Mouse (Mus musculus): ENCODE results near the gene AC161166.1. TPM values are rescaled to one million over a fixed set of nuclear protein-coding genes. Genes with fewer than 3 reads are reported as not detected.
"Not testable (repeated sequence)": the region's sequence is repeated elsewhere in the genome, so short reads cannot be mapped to it uniquely, and the experiment has no call there.

AC161166.1 gene
- polyA plus RNA-seq, 1 experiment from 2014 or later, result 0.33 TPM

DNA sequence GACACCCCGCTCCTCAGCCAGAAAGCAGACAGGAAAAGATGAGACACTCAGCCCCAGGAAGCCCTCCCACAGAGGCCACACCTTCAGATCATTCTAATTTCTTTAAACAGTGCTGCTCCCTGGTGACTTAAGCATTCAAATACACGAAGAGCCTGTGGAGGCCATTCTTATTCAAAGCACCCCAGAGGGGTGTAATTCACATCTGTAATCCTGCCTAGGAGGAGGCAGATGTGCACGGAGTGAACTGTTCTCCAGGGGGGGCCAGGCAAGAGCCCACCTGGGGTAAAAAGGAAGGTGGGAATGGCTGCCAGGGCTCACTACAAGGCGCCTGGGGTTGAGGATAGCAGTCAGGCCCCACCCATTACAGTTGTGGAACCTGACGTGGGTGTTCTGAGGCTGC, 4.8 kb upstream of the AC161166.1 start:
- no peak for ATAC-seq (ENCODE audit: low read depth)
- Histone ChIP-seq H3K4me2 (ENCODE audit: low read depth, low read length) (no peak overlapping the region), H3K9ac (ENCODE audit: low read length) (no peak overlapping the region), H3K27ac (ENCODE audit: low read length) (no peak overlapping the region), H3K9me3 (ENCODE audit: control insufficient read depth, low read length) (no peaks in the 10 kb centered on the region), H3K27me3 (ENCODE audit: control insufficient read depth, insufficient read depth, low read depth, low read length) (no peaks in the 10 kb centered on the region), H3K36me3 (ENCODE audit: control insufficient read depth, insufficient read depth, low read length) (peaks cover 3% of the 10 kb centered on the region; the same call in 1 of the 2 replicates), H3K4me1 (replicated peaks; ENCODE audit: control insufficient read depth, insufficient read depth, low read length) (no peaks in the 10 kb centered on the region), H3K4me3 (ENCODE audit: low read length) (no peak overlapping the region)
- WGBS, result 53% methylated on average over 5 of the region's 5 CpGs

DNA sequence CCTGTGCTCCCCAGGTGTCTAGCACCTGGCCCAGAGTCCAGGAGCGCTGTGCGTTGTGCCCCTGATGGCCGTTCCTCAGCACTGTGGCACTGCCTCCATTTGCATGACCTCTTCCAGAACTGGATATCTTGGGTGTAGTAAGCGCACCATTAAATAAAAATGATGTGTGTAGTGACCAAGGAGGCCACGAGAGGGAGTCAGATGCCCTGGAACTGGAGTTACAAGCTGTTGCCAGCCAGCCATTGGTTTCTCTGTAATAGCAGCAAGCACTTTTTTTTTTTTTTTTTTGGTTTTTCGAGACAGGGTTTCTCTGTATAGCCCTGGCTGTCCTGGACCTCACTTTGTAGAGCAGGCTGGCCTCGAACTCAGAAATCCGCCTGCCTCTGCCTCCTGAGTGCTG, 4.1 kb upstream of the AC161166.1 start:
- H3K4me3 ChIP-seq (ENCODE audit: low read length); H3K9ac ChIP-seq (ENCODE audit: low read length); H3K4me2 ChIP-seq (ENCODE audit: low read depth, low read length); H3K27ac ChIP-seq (ENCODE audit: low read length); ATAC-seq (ENCODE audit: low read depth); H3K36me3 ChIP-seq (ENCODE audit: control insufficient read depth, insufficient read depth, low read length); H3K4me1 ChIP-seq (replicated peaks; ENCODE audit: control insufficient read depth, insufficient read depth, low read length); H3K27me3 ChIP-seq (ENCODE audit: control insufficient read depth, insufficient read depth, low read depth, low read length); H3K9me3 ChIP-seq (ENCODE audit: control insufficient read depth, low read length): not testable (repeated sequence)
- WGBS, result 76% methylated on average over 8 of the region's 8 CpGs

DNA sequence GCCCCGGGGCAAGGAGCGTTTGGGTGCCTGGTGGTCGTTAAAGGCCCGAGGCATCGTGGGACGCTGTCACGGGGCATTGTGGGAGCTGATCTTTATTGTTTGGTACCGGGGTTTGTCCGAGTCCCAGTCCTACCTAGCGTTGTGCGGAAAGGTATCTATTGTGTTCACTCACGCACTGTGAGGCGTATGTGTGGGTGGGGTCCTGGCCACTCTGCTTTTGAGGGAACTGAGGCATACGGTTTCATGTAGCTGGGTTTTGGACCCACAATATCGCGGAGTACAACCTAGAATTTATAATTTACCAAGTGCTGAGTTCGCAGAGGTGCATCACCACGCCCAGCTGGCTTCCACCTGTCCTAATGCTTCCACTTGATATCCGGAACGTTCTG, 4.5 kb downstream of the AC161166.1 start:
- no peaks in the 10 kb centered on the region for H3K9me3 ChIP-seq (ENCODE audit: control insufficient read depth, low read length)
- peak; percentile 11; the same call in 1 of the 2 replicates for ATAC-seq (ENCODE audit: low read depth)
- peak overlapping the region; percentile 99 for H3K27ac ChIP-seq (ENCODE audit: low read length)
- under 1% methylated on average over 20 of the region's 20 CpGs for WGBS
- peak overlapping the region; percentile 83 for H3K4me3 ChIP-seq (ENCODE audit: low read length)
- H3K4me1 ChIP-seq (replicated peaks; ENCODE audit: control insufficient read depth, insufficient read depth, low read length), result peaks cover 17% of the 10 kb centered on the region
- H3K36me3 ChIP-seq (ENCODE audit: control insufficient read depth, insufficient read depth, low read length), result no peaks in the 10 kb centered on the region
- peaks cover 6% of the 10 kb centered on the region for H3K27me3 ChIP-seq (ENCODE audit: control insufficient read depth, insufficient read depth, low read depth, low read length)
- H3K4me2 ChIP-seq (ENCODE audit: low read depth, low read length), result peak overlapping the region; percentile 68
- H3K9ac ChIP-seq (ENCODE audit: low read length), result peak overlapping the region; percentile 98

DNA sequence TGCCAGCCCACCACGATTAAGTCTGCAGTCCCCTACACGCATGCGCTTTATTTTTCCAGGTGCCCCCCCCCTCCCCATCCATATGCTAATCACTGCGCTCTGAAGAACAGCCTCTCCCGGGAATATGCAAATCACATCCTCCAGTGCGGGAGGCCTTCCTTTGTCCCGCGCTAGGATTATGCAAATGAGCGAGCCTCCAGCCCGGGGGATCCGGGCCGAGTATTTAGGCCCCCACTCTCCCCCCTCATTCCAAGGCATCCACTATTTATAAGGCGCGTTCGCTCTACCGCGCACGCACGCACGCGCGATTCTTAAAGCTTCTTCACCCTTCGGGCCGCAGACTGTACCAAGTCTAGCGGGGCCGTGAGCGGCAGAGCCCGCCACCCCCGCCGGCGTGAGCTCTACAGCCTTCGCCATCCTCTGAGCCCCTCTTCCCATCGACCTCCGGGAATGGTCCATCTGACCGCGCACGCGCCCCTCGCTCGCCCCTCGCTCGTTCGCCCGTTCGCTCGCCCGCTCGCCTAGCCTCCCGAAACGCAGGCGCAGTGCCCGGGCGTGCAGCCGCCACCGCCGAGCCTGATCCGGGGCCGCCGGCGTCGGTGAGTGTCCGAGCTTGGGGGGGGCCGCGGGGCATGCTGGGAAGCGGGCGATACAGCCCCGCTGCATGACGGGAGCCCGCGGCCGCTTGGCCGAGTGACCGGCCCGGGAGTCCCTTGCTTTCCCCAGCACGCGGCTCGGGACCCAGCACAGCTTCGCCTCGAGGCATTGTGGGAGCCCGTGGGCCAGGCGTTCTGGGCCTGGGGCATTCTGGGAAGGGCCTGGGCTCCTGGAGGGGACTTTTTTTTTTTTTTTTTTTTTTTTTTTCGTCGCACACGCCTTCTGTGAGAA, 5.2 kb downstream of the AC161166.1 start, which contains the start of gene Zfp428:
Gene Zfp428, plus strand, starts transcription at position 169 of the 888 bp plus-strand sequence.
- Histone ChIP-seq H3K4me2 (ENCODE audit: low read depth, low read length) (peak within 1 kb of the TSS; percentile 68), H3K36me3 (ENCODE audit: control insufficient read depth, insufficient read depth, low read length) (no peaks in the 10 kb centered on the region), H3K9ac (ENCODE audit: low read length) (peak within 1 kb of the TSS; percentile 98), H3K4me1 (replicated peaks; ENCODE audit: control insufficient read depth, insufficient read depth, low read length) (peaks cover 17% of the 10 kb centered on the region), H3K9me3 (ENCODE audit: control insufficient read depth, low read length) (no peaks in the 10 kb centered on the region), H3K27me3 (ENCODE audit: control insufficient read depth, insufficient read depth, low read depth, low read length) (peaks cover 12% of the 10 kb centered on the region), H3K4me3 (ENCODE audit: low read length) (peak within 1 kb of the TSS; percentile 83), H3K27ac (ENCODE audit: low read length) (peak within 1 kb of the TSS; percentile 99)
- under 1% methylated on average over 75 of the region's 84 CpGs for WGBS
- ATAC-seq (ENCODE audit: low read depth), result peak; percentile 91

DNA sequence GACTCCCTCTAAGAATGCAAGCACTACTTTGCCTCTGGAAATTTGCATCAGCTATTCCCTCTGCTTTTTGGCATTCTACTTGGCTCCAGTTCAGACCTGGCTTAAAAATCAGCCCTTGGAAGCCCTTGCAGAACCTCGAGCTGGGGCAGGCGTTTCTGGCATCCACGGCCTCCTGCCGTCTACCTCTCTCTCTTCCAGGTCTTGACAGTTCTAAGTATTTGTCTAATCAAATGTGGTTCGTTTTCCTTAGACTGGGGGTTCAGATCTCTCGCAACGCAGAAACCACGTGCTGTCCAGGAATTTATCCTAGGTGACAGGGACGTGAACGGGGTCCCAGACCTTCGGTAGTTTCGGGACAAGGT, 5.8 kb downstream of the AC161166.1 start:
- peak; percentile 10; the same call in 1 of the 2 replicates for ATAC-seq (ENCODE audit: low read depth)
- Histone ChIP-seq H3K4me1 (replicated peaks; ENCODE audit: control insufficient read depth, insufficient read depth, low read length) (peaks cover 17% of the 10 kb centered on the region), H3K27ac (ENCODE audit: low read length) (peak overlapping the region; percentile 99), H3K4me2 (ENCODE audit: low read depth, low read length) (peak overlapping the region; percentile 68), H3K9ac (ENCODE audit: low read length) (peak overlapping the region; percentile 98), H3K36me3 (ENCODE audit: control insufficient read depth, insufficient read depth, low read length) (no peaks in the 10 kb centered on the region), H3K9me3 (ENCODE audit: control insufficient read depth, low read length) (no peaks in the 10 kb centered on the region), H3K4me3 (ENCODE audit: low read length) (peak overlapping the region; percentile 83), H3K27me3 (ENCODE audit: control insufficient read depth, insufficient read depth, low read depth, low read length) (peaks cover 17% of the 10 kb centered on the region)
- WGBS, result 2% methylated on average over 12 of the region's 12 CpGs

DNA sequence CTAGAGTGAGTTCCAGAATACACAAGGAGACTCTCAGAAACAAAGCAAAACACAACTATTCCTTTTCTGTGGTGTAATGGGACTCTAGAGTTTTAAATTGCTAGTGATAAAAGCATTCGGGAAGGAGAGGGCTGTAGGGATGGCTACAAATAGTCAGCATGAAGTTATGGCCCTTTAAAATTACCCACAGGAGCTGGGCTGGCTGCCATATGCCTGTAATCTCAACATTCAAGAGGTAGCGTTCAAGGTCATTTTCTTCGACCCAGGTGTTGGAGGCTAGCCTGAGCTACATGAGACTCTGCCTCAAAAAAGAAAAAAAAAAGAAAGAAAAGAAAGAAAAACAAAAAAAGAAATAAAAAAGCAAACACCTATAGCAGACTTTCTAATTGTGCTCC, 6.2 kb downstream of the AC161166.1 start:
- Histone ChIP-seq H3K9me3 (ENCODE audit: control insufficient read depth, low read length) (0 out of 2 replicates have a peak, but pooled peaks cover under 1% of the 10 kb centered on the region), H3K4me3 (ENCODE audit: low read length) (peak overlapping the region; percentile 83), H3K27me3 (ENCODE audit: control insufficient read depth, insufficient read depth, low read depth, low read length) (peaks cover 21% of the 10 kb centered on the region), H3K4me2 (ENCODE audit: low read depth, low read length) (peak overlapping the region; percentile 68), H3K9ac (ENCODE audit: low read length) (peak overlapping the region; percentile 98), H3K27ac (ENCODE audit: low read length) (peak overlapping the region; percentile 99), H3K36me3 (ENCODE audit: control insufficient read depth, insufficient read depth, low read length) (no peaks in the 10 kb centered on the region), H3K4me1 (replicated peaks; ENCODE audit: control insufficient read depth, insufficient read depth, low read length) (peaks cover 17% of the 10 kb centered on the region)
- no peak for ATAC-seq (ENCODE audit: low read depth)
- 16% methylated on average over 3 of the region's 3 CpGs for WGBS

DNA sequence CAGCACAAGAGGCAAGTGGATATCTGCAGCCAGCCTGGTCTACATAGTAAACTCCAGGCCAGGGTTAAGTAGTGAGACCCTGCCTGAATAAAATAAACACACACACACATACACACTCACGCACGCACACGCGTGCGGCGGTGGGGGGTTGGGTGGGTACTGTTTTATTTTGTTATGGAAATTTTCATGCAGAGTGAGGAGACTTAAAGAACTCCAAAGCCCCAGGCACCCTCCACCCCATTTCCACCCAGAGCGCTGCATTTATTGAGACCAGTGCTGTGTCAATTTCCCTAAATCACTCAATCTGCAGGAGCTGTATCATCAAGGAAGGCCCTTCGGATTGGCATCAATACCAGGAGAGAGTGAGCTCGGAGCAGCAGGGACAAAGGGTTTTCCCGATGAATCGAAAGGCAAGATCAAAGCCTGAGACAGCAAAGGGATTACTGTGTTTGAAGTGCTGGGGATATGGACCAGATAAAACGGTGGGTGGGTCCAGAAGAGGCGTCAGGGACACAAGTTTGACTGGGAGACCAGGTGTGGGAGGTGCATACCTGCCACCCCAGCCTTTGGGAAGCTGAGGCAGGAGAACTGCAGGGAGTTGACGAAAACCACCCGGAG, 6.7 kb downstream of the AC161166.1 start:
- Histone ChIP-seq H3K27me3 (ENCODE audit: control insufficient read depth, insufficient read depth, low read depth, low read length) (peaks cover 25% of the 10 kb centered on the region), H3K27ac (ENCODE audit: low read length) (no peak overlapping the region), H3K9ac (ENCODE audit: low read length) (no peak overlapping the region), H3K4me3 (ENCODE audit: low read length) (no peak overlapping the region), H3K4me2 (ENCODE audit: low read depth, low read length) (peak overlapping the region; percentile 68), H3K4me1 (replicated peaks; ENCODE audit: control insufficient read depth, insufficient read depth, low read length) (peaks cover 17% of the 10 kb centered on the region), H3K36me3 (ENCODE audit: control insufficient read depth, insufficient read depth, low read length) (no peaks in the 10 kb centered on the region), H3K9me3 (ENCODE audit: control insufficient read depth, low read length) (peaks cover 3% of the 10 kb centered on the region; the same call in 1 of the 2 replicates)
- ATAC-seq (ENCODE audit: low read depth), result no peak
- 26% methylated on average over 15 of the region's 15 CpGs for WGBS

DNA sequence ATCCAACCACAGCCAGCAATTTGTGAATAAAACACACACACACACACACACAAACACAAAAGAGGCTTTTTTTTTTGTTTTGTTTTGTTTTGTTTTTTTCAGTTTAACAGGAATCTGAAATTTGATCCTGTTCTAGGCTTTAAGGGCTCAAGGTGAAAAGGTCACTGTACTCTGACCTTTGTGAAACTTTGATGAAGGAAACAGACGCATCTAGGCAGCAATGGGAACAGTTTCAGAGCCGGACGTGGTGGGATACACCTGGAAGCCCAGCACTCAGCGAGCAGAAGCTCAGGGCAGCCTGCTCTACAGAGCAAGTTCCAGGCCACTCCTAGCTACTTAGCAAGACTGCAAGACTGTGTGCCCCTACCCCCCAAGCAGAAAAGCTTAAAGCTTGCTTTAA, 7.4 kb downstream of the AC161166.1 start:
- peaks cover 32% of the 10 kb centered on the region for H3K27me3 ChIP-seq (ENCODE audit: control insufficient read depth, insufficient read depth, low read depth, low read length)
- peaks cover 18% of the 10 kb centered on the region for H3K4me1 ChIP-seq (replicated peaks; ENCODE audit: control insufficient read depth, insufficient read depth, low read length)
- 22% methylated on average over 4 of the region's 4 CpGs for WGBS
- no peak overlapping the region for H3K27ac ChIP-seq (ENCODE audit: low read length)
- ATAC-seq (ENCODE audit: low read depth), result no peak
- H3K9ac ChIP-seq (ENCODE audit: low read length), result no peak overlapping the region
- no peak overlapping the region for H3K4me2 ChIP-seq (ENCODE audit: low read depth, low read length)
- no peak overlapping the region for H3K4me3 ChIP-seq (ENCODE audit: low read length)
- peaks cover 3% of the 10 kb centered on the region; the same call in 1 of the 2 replicates for H3K9me3 ChIP-seq (ENCODE audit: control insufficient read depth, low read length)
- no peaks in the 10 kb centered on the region for H3K36me3 ChIP-seq (ENCODE audit: control insufficient read depth, insufficient read depth, low read length)

DNA sequence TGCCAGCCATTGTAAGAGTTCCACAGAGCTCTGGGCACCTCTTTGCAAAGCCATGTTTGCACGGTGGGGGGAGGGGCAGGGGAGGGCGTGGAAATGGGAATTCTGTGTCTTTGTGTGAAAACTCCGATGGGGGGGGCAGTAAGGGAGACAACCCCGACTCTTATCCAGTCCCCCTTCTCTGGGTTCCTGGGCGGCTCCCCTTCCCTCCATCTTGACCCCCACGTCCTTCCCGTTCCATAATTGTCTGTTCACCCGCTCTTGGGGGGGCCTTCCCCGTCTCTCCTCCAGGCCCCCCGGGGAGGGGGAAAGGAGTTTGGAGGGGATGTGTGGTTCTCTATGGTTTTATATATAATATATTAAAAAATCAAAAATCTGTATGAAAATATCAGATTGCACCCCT, 8.3 kb downstream of the AC161166.1 start:
- 0 out of 2 replicates have a peak overlapping the region, but pooled peaks have one; percentile 22 for H3K4me2 ChIP-seq (ENCODE audit: low read depth, low read length)
- peaks cover 41% of the 10 kb centered on the region for H3K27me3 ChIP-seq (ENCODE audit: control insufficient read depth, insufficient read depth, low read depth, low read length)
- no peak overlapping the region for H3K4me3 ChIP-seq (ENCODE audit: low read length)
- H3K27ac ChIP-seq (ENCODE audit: low read length), result no peak overlapping the region
- H3K9me3 ChIP-seq (ENCODE audit: control insufficient read depth, low read length), result peaks cover 3% of the 10 kb centered on the region; the same call in 1 of the 2 replicates
- H3K36me3 ChIP-seq (ENCODE audit: control insufficient read depth, insufficient read depth, low read length), result no peaks in the 10 kb centered on the region
- WGBS, result 20% methylated on average over 8 of the region's 10 CpGs
- H3K9ac ChIP-seq (ENCODE audit: low read length), result no peak overlapping the region
- ATAC-seq (ENCODE audit: low read depth), result no peak
- H3K4me1 ChIP-seq (replicated peaks; ENCODE audit: control insufficient read depth, insufficient read depth, low read length), result peaks cover 21% of the 10 kb centered on the region

Data from lung, embryonic 16.5 days (tissue).